Mouse (Mus musculus): Measurements from ENCODE around the gene Irf2bp2. TPM values are rescaled to one million over a fixed set of nuclear protein-coding genes. Genes with fewer than 3 reads are reported as not detected.
A peak's percentile ranks its signal among the peaks of the same experiment; 100 is the strongest.

The Irf2bp2 gene
- total RNA-seq, 2 experiments from 2014 or later: 54.3 to 63.3 TPM

DNA sequence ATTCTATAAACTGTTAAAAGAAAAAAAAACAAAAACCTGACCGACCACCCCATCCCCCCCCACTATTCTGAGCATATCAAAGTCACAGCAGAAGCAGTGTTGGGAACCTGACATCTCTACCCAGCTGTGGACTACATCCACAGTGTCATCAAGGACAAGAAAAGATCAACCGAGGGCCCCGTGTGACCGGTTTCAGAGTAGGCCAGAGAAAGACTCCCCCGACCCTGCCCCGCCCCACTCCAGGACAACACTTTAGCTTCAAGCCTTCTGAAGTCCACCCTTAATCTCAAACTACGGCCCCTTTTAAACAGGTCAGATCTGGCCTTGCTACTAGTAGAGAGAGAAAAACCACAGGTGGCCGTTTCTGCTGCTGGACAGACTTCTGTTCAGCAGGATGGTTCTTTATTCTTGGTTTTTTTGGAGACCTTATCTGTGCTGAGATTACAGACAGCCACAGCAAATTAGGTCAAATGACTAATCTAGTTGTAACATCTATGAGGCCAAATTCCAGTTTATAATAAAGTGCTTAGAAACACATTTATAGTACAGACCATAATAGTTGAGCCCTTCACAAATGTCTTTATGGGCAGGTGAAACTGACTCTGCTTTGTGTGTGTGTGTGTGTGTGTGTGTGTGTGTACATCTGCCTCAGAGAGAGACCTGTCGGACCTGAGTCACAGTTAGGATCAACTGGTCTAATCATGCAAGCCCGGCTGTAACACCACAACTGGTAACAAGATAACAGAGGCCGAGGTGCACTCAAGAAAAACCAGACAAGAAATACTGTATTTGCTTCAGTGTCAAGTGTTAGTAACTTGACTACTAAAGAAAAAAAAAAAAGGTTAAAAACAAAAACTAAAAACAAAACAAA lies 4.9 kb downstream of the Irf2bp2 start:
- intact Hi-C loops (cut with DNase I): no loop called here
- no peak for DNase-seq (ENCODE audit: low spot score in 2 of 2)

DNA sequence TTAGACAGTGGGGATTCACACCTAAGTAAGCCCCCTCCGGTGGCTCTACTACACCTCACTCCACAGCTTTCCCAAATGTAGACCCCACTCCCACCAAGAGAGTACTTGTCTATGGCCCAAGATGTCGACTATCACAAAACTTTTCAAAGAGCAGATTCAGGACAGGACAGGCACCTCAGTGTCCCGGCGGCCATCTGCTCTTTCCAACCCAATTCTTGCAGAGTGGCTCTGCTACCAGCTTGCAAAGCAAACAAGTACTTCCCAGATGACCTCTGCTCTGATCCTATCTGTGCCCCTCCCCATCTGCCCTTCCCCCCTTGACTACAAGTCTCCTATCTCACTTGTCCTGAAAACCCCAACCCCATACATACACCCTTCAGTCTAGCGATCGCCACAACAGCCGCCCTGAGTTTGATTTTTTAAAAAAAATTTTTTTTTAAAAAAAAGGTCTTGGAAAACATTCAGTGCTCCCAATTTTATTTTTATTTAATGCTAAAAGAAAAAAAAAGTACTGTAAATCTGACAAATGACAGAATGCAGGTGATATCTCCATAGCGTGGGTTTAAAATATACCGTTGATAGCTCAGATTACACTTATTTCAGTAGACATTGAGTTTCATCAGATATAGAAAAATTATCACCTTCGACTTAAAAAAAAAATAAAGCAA lies 5.8 kb downstream of the Irf2bp2 start:
- intact Hi-C loops (cut with DNase I): no loop called here
- no peak for DNase-seq (ENCODE audit: low spot score in 2 of 2)

- intact Hi-C loops (cut with DNase I): no loop called here
- DNase-seq (ENCODE audit: low spot score in 2 of 2): no peak
These were observed 6.9 kb downstream of the Irf2bp2 start for GRCm38 (mm10) chr8:126586599-126587577.

- intact Hi-C loops (cut with DNase I): no loop called here
- DNase-seq (ENCODE audit: low spot score in 2 of 2): no peak
These were observed 7.7 kb downstream of the Irf2bp2 start for GRCm38 (mm10) chr8:126586101-126586500.

DNA sequence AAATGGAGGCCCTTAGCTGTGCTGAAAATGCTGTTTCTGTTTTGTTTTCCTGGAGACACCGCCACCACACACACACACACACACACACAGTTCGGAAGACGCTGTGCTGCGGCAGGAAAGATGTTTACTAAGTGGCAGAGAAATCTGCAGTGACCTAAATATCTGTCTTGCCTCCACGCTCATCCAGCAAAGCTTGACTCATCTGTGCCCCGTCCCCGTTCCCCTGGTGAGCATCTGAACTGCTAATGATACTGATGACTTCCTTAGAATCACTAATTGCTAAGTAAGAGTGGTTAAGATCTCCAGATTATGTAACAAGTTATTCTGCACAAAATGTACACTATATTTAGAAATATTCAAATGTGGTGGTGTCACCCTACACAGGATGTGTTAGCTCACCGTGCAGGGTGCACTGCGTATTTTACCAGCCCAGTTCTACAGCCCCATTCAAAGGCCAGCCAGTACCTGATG lies 8.2 kb downstream of the Irf2bp2 start:
- intact Hi-C loops (cut with DNase I): loop anchor here (2.0 kb wide), 1 partner anchor 49 kb away; no protein-coding TSS in a partner anchor
- peak; percentile 44 to 50 for DNase-seq (ENCODE audit: low spot score in 2 of 2)

GRCm38 (mm10) chr8:126584844-126585231 lies 8.9 kb downstream of the Irf2bp2 start:
- intact Hi-C loops (cut with DNase I): loop anchor here (1.0 to 5.0 kb wide), 3 partner anchors 9 to 337 kb away; no protein-coding TSS in a partner anchor
- DNase-seq (ENCODE audit: low spot score in 2 of 2): no peak

DNA sequence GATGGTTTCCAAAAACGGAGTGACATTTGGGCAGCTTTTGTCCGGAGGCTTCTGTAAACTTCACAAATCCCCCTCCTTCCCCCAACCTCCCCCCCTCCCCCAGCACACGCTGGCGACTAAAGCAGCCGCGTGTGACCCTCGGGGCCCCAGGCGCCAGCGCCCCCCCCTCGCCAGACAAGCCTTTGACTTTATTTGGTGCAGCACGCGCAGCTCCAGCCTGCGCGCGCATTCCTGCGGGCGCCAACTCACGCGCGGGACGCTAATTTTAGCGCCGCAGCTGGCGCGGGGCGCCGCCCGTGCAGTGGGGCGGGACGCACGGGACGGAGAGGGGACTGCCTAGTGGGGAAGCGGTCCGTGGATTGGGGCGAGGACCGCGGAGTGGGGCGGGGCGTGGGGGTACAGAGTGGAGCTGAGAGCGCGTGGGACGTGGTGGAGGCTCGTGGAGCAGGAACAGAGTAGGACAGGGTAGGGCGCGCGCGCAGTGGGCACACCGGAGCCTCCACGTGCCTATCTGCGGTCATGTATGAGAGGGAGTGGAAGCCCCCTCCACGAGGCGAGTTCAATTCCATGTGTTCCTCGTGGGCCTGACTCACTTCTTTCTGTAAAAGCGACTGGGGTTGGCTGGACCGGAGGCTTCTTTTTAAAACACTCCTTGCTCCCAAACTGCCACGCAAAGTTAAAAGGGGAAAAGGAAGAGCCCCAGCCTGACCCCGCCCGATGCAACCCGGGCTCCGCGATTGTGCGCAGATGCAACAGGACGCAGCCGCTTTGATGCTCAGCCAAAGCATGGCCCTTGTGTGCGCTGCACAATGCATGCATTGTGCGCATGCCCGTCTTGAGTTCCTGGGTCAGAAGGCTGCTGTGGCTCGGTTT lies 9.6 kb downstream of the Irf2bp2 start:
- peak; percentile 73 to 85 for DNase-seq (ENCODE audit: low spot score in 2 of 2)
- intact Hi-C loops (cut with DNase I): loop anchor here (1.0 to 5.0 kb wide), 3 partner anchors 10 to 338 kb away; no protein-coding TSS in a partner anchor

- DNase-seq (ENCODE audit: low spot score in 2 of 2): no peak
- intact Hi-C loops (cut with DNase I): loop anchor here (5.0 kb wide), 1 partner anchor 339 kb away; no protein-coding TSS in a partner anchor
These were observed 10.3 kb downstream of the Irf2bp2 start for GRCm38 (mm10) chr8:126583534-126583933.

GRCm38 (mm10) chr8:126583018-126583417 lies 10.8 kb downstream of the Irf2bp2 start:
- DNase-seq (ENCODE audit: low spot score in 2 of 2): no peak
- intact Hi-C loops (cut with DNase I): loop anchor here (5.0 kb wide), 1 partner anchor 339 kb away; no protein-coding TSS in a partner anchor

- DNase-seq (ENCODE audit: low spot score in 2 of 2): peak in 1 of 2 experiments; percentile 38
- intact Hi-C loops (cut with DNase I): loop anchor here (5.0 kb wide), 1 partner anchor 340 kb away; no protein-coding TSS in a partner anchor
These were observed 11.3 kb downstream of the Irf2bp2 start for GRCm38 (mm10) chr8:126582509-126582908.

DNA sequence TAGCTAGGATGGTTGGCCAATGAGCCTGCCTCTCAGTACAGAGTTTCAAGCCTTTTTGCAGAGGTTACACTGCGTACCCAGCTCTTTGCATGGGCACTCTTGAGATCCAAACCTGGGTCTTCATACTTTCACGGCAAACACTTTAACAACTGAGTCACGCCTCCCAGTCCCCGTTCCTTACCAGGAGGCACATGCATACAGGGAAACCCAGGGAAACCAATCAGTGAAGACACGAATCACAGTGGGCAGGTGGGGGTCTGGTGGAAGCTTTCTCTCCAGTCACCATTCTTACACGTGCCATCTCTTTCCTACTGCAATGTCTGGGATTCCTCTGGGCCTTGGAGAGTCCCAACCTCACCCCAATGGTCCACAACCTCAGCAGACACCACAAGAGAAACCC lies 12.1 kb downstream of the Irf2bp2 start:
- intact Hi-C loops (cut with DNase I): loop anchor here (5.0 kb wide), 1 partner anchor 341 kb away; no protein-coding TSS in a partner anchor
- DNase-seq (ENCODE audit: low spot score in 2 of 2): no peak

- no peak for DNase-seq (ENCODE audit: low spot score in 2 of 2)
- intact Hi-C loops (cut with DNase I): loop anchor here (5.0 kb wide), 1 partner anchor 341 kb away; no protein-coding TSS in a partner anchor
These were observed 13.0 kb downstream of the Irf2bp2 start for GRCm38 (mm10) chr8:126580826-126581225.

- intact Hi-C loops (cut with DNase I): loop anchor here (5.0 kb wide), 1 partner anchor 342 kb away; no protein-coding TSS in a partner anchor
- no peak for DNase-seq (ENCODE audit: low spot score in 2 of 2)
These were observed 13.7 kb downstream of the Irf2bp2 start for GRCm38 (mm10) chr8:126580086-126580485.

DNA sequence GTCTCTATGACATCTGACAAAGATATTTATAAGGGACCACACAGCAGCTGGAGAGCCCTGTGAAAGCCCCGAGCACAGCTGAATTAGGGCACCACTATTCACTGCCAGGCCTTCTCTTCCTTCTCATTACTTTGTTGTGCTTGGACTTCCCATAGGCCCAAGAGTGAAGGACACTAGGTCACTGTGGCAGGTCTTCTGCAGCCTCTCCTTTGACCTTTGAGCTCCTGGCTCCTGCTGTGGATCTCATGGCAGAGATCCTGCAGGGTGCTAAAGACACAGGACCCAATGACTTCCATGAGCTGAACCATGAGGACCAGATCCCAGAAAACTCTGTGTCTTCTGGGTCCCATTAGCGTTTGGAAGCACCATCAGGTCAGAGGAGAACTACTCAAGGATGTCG lies 15.1 kb downstream of the Irf2bp2 start:
- intact Hi-C loops (cut with DNase I): no loop called here
- DNase-seq (ENCODE audit: low spot score in 2 of 2): no peak

DNA sequence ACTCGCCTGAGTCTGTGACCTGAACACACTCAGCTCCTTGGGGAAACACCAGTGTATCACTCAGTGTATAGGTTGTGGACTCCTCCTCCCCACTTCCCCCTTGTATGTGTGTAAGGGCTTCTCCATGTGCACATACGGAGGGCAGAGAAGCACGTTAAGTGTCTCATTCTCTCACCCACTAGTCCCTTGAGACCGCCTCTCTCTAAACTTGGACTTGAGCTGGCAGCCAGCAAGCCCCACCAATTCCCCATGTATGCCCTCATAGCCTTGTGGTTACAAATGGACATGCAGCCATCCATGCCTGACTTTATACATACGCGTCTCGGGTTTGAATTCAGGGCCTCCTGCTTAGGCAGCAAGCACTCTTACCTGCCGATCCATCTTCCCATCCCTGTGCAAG lies 16.9 kb downstream of the Irf2bp2 start:
- intact Hi-C loops (cut with DNase I): no loop called here

GRCm38 (mm10) chr8:126576086-126576485 lies 17.7 kb downstream of the Irf2bp2 start:
- intact Hi-C loops (cut with DNase I): no loop called here
- no peak for DNase-seq (ENCODE audit: low spot score in 2 of 2)

More for the DNA sequence above, 16.9 kb downstream of the Irf2bp2 start:
- DNase-seq (ENCODE audit: low spot score in 2 of 2): no peak

- intact Hi-C loops (cut with DNase I): no loop called here
- DNase-seq (ENCODE audit: low spot score in 2 of 2): no peak
These were observed 18.7 kb downstream of the Irf2bp2 start for GRCm38 (mm10) chr8:126574882-126575637.

All from left cerebral cortex, postnatal 36 days (tissue).